ENCODE assay signal across 8 mouse cellular contexts in genomic region chr2:44927482-44927811, GRCm38 (mm10). TPM values are rescaled to one million over a fixed set of nuclear protein-coding genes. Genes with fewer than 3 reads are reported as not detected.
A peak's percentile ranks its signal among the peaks of the same experiment; 100 is the strongest.
DNase-seq lines count a peak whose midpoint lies in the region; ATAC-seq and TF ChIP-seq lines count a peak whose summit lies in the region.

Gtdc1 (minus strand) TSS chr2:44927657.

- intact Hi-C loops in left cerebral cortex, adult 2 months (cut with DNase I) = loop anchor here (2.0 to 5.0 kb wide), 5 partner anchors 70 to 370 kb away; no protein-coding TSS in a partner anchor
- intact Hi-C loops in left cerebral cortex, postnatal 10 days (cut with DNase I) = loop anchor here (5.0 to 10.0 kb wide), 2 partner anchors 180 to 353 kb away; no protein-coding TSS in a partner anchor

- DNase-seq in left cerebral cortex, adult 2 months (ENCODE audit: extremely low spot score in 1 of 2, low spot score in 2 of 2) = no peak
- no peak for DNase-seq in left cerebral cortex, adult 9 months (ENCODE audit: low spot score in 2 of 2)
- DNase-seq in brain, embryonic 14.5 days (ENCODE audit: low read depth) = no peak
- no peak for DNase-seq in left cerebral cortex, postnatal 10 days (ENCODE audit: extremely low spot score in 1 of 2, low spot score in 2 of 2)
- DNase-seq in urinary bladder, postnatal 14 days (ENCODE audit: low spot score) = no peak
- DNase-seq in thymus, postnatal 10 days (ENCODE audit: low spot score in 2 of 2) = no peak

- H3K9ac ChIP-seq in heart, embryonic 11.5 days (ENCODE audit: low read depth, low read length) = peak within 1 kb of the TSS; percentile 94

- H3K4me3 ChIP-seq in left cerebral cortex, adult 2 months = peak within 1 kb of the TSS; percentile 87
- H3K4me3 ChIP-seq in heart, embryonic 11.5 days (ENCODE audit: low read depth, low read length) = peak within 1 kb of the TSS; percentile 84

- no peak; the same call in none of the 2 replicates for ATAC-seq in heart, embryonic 11.5 days (replicated peaks; ENCODE audit: insufficient number of reproducible peaks, low FRiP score, low TSS enrichment)
- no peak for ATAC-seq in monocyte, adult 5-6 weeks (replicated peaks; ENCODE audit: insufficient number of reproducible peaks, low FRiP score, low TSS enrichment, poor library complexity, severe bottlenecking)

- no peak for TF ChIP-seq POLR2A in brain, embryonic 14.5 days (IDR thresholded peaks at IDR 0.05; ENCODE audit: borderline replicate concordance, extremely low read depth, insufficient read depth, insufficient read length, poor library complexity, severe bottlenecking)

- WGBS in heart, embryonic 11.5 days (ENCODE audit: insufficient replicate concordance) = under 1% methylated on average over 23 of the region's 27 CpGs

- H3K36me3 ChIP-seq in heart, embryonic 11.5 days (ENCODE audit: control insufficient read depth, insufficient read depth, low read length) = no peaks in the 10 kb centered on the region

- no peaks in the 10 kb centered on the region for H3K9me3 ChIP-seq in heart, embryonic 11.5 days (replicated peaks; ENCODE audit: control insufficient read depth, low read length)

- H3K27me3 ChIP-seq in heart, embryonic 11.5 days (ENCODE audit: control insufficient read depth, insufficient read depth, low read length) = no peaks in the 10 kb centered on the region

- H3K27ac ChIP-seq in left cerebral cortex, adult 2 months = peak within 1 kb of the TSS; percentile 99
- H3K27ac ChIP-seq in heart, embryonic 11.5 days (ENCODE audit: low read depth, low read length) = peak within 1 kb of the TSS; percentile 98

- TF ChIP-seq CTCF in left cerebral cortex, adult 2 months (IDR thresholded peaks at IDR 0.05) = no peak
- TF ChIP-seq CTCF in brain, embryonic 14.5 days (IDR thresholded peaks at IDR 0.05; ENCODE audit: borderline replicate concordance, extremely low read depth, insufficient read depth, insufficient read length) = no peak

- H3K4me2 ChIP-seq in heart, embryonic 11.5 days = peak within 1 kb of the TSS; percentile 80

- peaks cover 3% of the 10 kb centered on the region; the same call in 1 of the 2 replicates for H3K4me1 ChIP-seq in heart, embryonic 11.5 days (ENCODE audit: control insufficient read depth, insufficient read depth, low read length)

RNA-seq across cellular contexts. Expression of gene Gtdc1, which starts in this region (rescaled TPM):
- total RNA-seq in left cerebral cortex, adult 2 months (2021) = 10 to 100 TPM; 81.9 to 89.9 TPM
- polyA plus RNA-seq in brain, embryonic 14.5 days (2012; rRNA removed) = 34.8 and 36.2 TPM in 2 replicates
- 9.8 TPM in 2 replicates for polyA plus RNA-seq in heart, embryonic 11.5 days (2014; fragmentation: Nextera tagmentation; extraction: Ambion mirVana)
- total RNA-seq in left cerebral cortex, postnatal 10 days (2021) = 10 to 100 TPM; 91.6 to 96.0 TPM
- total RNA-seq in monocyte, adult 5-6 weeks (2017) = 40.5 to 65.8 TPM (median 56.7 TPM) in 3 replicates
